Mouse (Mus musculus) duodenum, adult 2 months (tissue): Measurements from ENCODE around the gene Lrrd1. TPM values are rescaled to one million over a fixed set of nuclear protein-coding genes. Genes with fewer than 3 reads are reported as not detected.

Experiments used
- polyA plus RNA-seq: library from polyadenylated mRNA; depleted of rRNA; stranded (reverse); fragments of >200 nt; gene quantifications from 2 replicates; pipeline ENCODE4 v1.2.3, GENCODE M21; 2012; ENCODE audit warnings: low replicate concordance; rRNA removed

Gene Lrrd1
- 0.19 TPM in 1 of 2 replicates, not detected in the other for polyA plus RNA-seq

GRCm38 (mm10) chr5:3845026-3845425 lies at the start of gene Lrrd1:
Lrrd1 (plus strand) TSS chr5:3845173.

GRCm38 (mm10) chr5:3802433-3803291 lies 42.3 kb upstream of the Lrrd1 start, which contains the start of the genes Ankib1 and Krit1:
Ankib1 (minus strand) TSS chr5:3802925.
Krit1 (plus strand) TSS chr5:3803184.

GRCm38 (mm10) chr5:3893459-3894293 lies 48.7 kb downstream of the Lrrd1 start, which contains the start of gene Mterf1a:
Mterf1a (minus strand) TSS chr5:3893933.

Other genes with a start within 250 kb of the Lrrd1 start
- gene Pex1, start 249.1 kb upstream of the Lrrd1 start, polyA plus RNA-seq, result 3.3 and 4.6 TPM in 2 replicates
- gene Rbm48, start 248.6 kb upstream of the Lrrd1 start, polyA plus RNA-seq, result 0.65 and 0.92 TPM in 2 replicates
- gene Tmbim7, start 194.0 kb upstream of the Lrrd1 start, polyA plus RNA-seq, result not detected in 2 replicates
- gene Gatad1, start 188.0 kb upstream of the Lrrd1 start, polyA plus RNA-seq, result 30.7 and 39.6 TPM in 2 replicates
- 2.8 and 4.7 TPM in 2 replicates for gene Ankib1, start 42.2 kb upstream of the Lrrd1 start, polyA plus RNA-seq
- gene Krit1, start 42.0 kb upstream of the Lrrd1 start, polyA plus RNA-seq, result 0.77 and 1.0 TPM in 2 replicates
- 0.19 and 0.48 TPM in 2 replicates for gene Mterf1a, start 48.8 kb downstream of the Lrrd1 start, polyA plus RNA-seq
- 2.6 and 7.3 TPM in 2 replicates for gene Akap9, start 82.9 kb downstream of the Lrrd1 start, polyA plus RNA-seq